Mouse (Mus musculus): Measurements from ENCODE around the gene Rpl18a. TPM values are rescaled to one million over a fixed set of nuclear protein-coding genes. Genes with fewer than 3 reads are reported as not detected.
"Not testable (repeated sequence)": the region's sequence is repeated elsewhere in the genome, so short reads cannot be mapped to it uniquely, and the experiment has no call there.

The Rpl18a gene
- polyA plus RNA-seq, 1 experiment from 2014 or later: 4,502 TPM

DNA sequence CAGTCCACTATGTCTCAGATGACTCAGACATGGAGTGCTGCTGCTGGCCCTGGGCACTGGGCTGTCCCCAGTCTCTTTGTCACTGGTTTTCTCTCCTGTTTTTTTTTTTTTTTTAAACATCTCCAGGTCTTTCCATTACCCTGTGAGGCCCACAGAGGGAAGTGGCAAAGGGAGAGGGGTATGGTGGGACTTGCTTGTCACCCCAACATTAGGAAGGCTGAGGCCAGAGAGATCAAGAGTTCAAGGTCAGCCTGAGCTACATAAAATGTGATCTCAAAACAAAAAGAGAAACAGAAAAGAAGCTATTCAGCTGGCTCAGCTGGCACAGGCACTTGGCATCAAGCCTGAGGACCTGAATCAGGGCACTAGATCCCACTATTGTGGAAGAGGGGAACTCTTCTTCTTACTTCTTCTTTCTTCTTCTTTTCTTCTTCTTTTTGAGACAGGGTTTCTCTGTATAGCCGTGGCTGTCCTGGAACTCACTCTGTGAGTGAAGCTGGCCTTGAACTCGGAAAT is 3.7 kb upstream of the Rpl18a start:
- no peak overlapping the region for H3K27ac ChIP-seq
- no peaks in the 10 kb centered on the region for H3K9me3 ChIP-seq
- no peak overlapping the region for H3K9ac ChIP-seq
- H3K4me1 ChIP-seq: peaks cover 19% of the 10 kb centered on the region
- 70% methylated on average over 2 of the region's 2 CpGs for WGBS
- no peak overlapping the region for H3K4me3 ChIP-seq
- no peaks in the 10 kb centered on the region for H3K27me3 ChIP-seq
- no peak for ATAC-seq (ENCODE audit: borderline replicate concordance, extremely low read depth, low FRiP score, low TSS enrichment)
- H3K36me3 ChIP-seq: peaks cover under 1% of the 10 kb centered on the region
- no peak overlapping the region for H3K4me2 ChIP-seq

DNA sequence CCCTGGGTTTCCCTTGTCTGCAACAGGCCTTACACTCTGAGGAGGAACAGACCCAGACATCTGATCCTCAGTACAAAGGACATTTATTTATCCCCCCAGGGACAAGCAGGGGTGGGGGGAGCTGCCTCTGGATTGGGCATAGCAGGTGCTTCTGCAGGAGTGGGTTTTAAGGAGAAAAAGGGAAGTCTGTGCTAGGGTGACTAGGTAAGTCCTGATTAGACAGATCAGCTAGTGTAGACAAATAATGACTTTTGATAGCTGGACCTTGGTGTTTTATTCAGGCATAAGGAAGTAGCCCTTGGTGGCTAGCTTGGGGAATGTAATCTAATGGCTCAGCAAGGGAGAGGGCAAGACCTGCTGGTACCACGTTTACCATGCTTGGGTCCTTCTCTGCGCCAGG is 2.0 kb upstream of the Rpl18a start:
- ATAC-seq (ENCODE audit: borderline replicate concordance, extremely low read depth, low FRiP score, low TSS enrichment): no peak
- no peak overlapping the region for H3K4me3 ChIP-seq
- H3K36me3 ChIP-seq: peaks cover 18% of the 10 kb centered on the region
- no peak overlapping the region for H3K4me2 ChIP-seq
- H3K4me1 ChIP-seq: peaks cover 16% of the 10 kb centered on the region
- H3K9ac ChIP-seq: no peak overlapping the region
- H3K27ac ChIP-seq: no peak overlapping the region
- 68% methylated on average over 2 of the region's 2 CpGs for WGBS
- no peaks in the 10 kb centered on the region for H3K9me3 ChIP-seq
- H3K27me3 ChIP-seq: peaks cover 2% of the 10 kb centered on the region; the same call in 1 of the 2 replicates

DNA sequence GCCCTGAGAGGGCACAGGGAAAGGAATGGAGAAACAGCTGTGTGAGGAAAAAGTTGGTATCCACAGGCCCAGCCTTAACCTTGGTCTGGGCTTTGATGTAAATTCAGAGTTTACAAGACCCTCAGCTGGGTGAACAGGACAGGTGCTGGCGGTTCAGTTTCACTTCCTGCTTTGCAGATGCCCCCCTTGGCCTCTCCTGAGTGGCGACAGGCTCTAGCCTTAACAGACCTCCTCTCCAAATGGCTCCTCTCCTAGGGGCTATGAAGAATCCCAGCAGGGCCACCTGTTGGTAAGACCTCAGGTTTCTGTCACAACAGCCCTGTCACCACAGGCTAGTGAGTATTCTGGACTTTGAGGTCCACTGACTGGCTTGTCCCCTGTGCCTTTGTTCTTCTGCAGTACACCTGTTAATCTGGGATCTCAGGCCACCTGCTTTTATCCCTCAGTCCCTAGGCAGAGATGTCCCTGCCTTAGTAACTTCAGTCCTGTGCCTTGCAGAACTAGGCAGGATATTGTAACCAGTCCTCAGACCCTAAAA is 1.5 kb upstream of the Rpl18a start:
- Histone ChIP-seq H3K27me3 (peaks cover 6% of the 10 kb centered on the region; the same call in 1 of the 2 replicates), H3K4me2 (peak overlapping the region; percentile 83; the same call in 1 of the 2 replicates), H3K36me3 (peaks cover 23% of the 10 kb centered on the region), H3K4me3 (no peak overlapping the region), H3K9me3 (no peaks in the 10 kb centered on the region), H3K27ac (no peak overlapping the region), H3K4me1 (peaks cover 16% of the 10 kb centered on the region), H3K9ac (peak overlapping the region; percentile 81; the same call in 1 of the 2 replicates)
- WGBS: 42% methylated on average over 2 of the region's 2 CpGs
- no peak for ATAC-seq (ENCODE audit: borderline replicate concordance, extremely low read depth, low FRiP score, low TSS enrichment)

DNA sequence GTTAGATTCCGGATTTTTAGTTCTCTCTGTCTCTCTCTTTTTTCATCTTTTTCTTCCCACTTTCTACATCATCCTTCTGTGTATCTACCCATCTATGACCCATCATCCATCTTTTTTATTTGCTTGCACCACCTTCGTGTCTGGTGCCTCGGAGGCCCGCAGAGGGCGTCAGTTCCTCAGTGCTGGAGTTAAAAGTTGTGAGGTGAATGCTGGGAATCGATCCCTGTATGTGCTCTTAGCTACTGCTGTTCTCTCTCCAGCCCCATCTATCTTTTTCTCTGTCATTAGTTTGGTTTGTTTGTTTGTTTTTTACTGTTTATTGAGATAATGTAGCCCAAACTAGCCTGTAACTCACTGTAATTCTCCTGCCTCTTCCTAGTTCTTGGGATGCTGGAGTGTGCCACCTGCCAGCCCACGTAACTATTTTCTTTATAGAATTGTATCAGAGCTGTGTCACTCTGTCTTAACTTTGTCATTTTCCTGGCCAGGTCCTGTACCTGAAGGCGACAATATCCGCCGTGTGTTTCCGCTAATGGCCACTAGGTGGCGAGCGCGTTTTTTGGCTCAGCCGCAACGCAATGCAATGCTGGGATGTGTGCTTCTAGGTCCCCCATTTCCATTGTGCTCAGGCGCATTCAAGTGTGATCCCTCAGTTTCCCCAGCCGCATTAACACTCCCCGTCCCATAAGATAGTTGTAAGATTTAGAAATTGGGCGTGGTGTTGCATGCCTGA is 635 bp upstream of the Rpl18a start:
- peak; percentile 28 for ATAC-seq (ENCODE audit: borderline replicate concordance, extremely low read depth, low FRiP score, low TSS enrichment)
- Histone ChIP-seq H3K36me3 (peaks cover 24% of the 10 kb centered on the region), H3K9ac (peak overlapping the region; percentile 81), H3K9me3 (no peaks in the 10 kb centered on the region), H3K27me3 (peaks cover 14% of the 10 kb centered on the region), H3K4me2 (peak overlapping the region; percentile 83), H3K27ac (peak overlapping the region; percentile 91), H3K4me3 (peak overlapping the region; percentile 68), H3K4me1 (peaks cover 16% of the 10 kb centered on the region)
- under 1% methylated on average over 20 of the region's 20 CpGs for WGBS

DNA sequence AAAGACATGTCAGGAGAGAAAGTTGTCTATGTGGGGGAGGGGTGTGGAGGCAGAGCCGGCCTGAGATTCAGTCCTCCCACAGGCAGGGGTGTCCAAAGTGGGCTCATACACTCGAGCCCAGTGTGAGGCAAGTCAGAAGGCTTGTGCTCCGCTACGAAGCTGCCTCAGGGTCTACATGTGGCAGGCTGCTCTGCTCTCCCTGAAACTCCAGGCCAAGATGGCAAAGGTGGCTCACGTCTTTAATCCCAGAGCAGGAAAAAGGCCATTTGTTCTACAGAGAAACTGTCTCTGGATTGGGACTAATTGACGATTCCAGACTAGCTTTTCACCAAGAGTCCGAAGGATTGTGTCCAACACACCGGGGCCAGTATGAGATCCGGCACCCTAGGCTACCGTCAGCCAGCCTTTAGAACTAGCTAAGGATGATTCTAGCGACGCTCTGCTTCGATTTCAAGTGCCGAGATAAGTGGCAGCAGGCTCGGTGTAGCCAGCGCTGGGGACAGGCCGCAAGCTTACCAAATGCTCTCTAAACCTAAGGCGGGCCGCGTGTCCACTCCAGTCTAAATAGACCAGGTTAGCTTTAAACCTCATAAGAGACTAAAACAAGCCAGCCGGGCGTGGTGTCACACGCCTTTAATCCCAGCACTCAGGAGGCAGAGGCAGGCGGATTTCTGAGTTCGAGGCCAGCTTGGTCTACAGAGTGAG is 744 bp downstream of the Rpl18a start:
- Histone ChIP-seq H3K4me3 (peak overlapping the region; percentile 68), H3K27ac (peak overlapping the region; percentile 58), H3K9me3 (no peaks in the 10 kb centered on the region), H3K4me1 (peaks cover 29% of the 10 kb centered on the region), H3K4me2 (peak overlapping the region; percentile 91), H3K27me3 (peaks cover 28% of the 10 kb centered on the region), H3K9ac (peak overlapping the region; percentile 86), H3K36me3 (peaks cover 24% of the 10 kb centered on the region)
- 3% methylated on average over 25 of the region's 25 CpGs for WGBS
- ATAC-seq (ENCODE audit: borderline replicate concordance, extremely low read depth, low FRiP score, low TSS enrichment): no peak

DNA sequence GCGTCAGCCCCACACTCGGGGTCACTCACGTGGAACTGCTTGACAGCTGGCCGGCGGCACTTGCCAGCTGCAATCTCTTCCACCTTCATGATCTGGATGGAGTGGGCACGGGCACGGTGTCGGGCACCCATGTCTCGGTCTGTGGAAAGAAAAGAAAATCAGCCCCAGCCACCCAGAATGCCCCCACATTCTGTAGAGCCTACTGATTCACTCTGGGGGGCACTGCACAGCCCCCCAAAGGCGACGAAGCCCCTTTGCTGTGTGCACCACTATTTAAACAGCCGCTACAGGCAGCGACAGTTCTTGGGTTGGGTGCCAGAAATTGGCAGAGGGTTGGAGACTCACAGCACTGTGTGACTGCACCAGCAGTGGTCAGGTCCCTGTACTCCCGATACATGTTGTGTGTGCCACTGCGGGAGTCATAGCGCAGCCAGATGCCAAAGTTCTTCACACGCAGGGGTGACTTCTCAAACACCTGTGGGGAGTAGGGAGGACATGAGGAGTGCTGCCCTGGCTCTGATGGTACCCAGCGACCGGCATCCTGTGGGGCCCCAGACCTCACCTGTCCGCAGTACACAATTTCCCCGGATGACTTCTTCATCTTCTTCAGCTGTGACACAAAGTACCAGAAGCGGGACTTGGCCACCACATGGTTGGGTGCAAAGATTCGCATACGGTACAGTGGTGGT is 1.5 kb downstream of the Rpl18a start:
- not testable (repeated sequence) for ATAC-seq (ENCODE audit: borderline replicate concordance, extremely low read depth, low FRiP score, low TSS enrichment); H3K27ac ChIP-seq; H3K9me3 ChIP-seq
- H3K36me3 ChIP-seq: peaks cover 24% of the 10 kb centered on the region
- peak overlapping the region; percentile 68 for H3K4me3 ChIP-seq
- 75% methylated on average over 24 of the region's 24 CpGs for WGBS
- H3K27me3 ChIP-seq: peaks cover 35% of the 10 kb centered on the region
- peak overlapping the region; percentile 86; the same call in 1 of the 2 replicates for H3K9ac ChIP-seq
- peaks cover 30% of the 10 kb centered on the region for H3K4me1 ChIP-seq
- peak overlapping the region; percentile 91 for H3K4me2 ChIP-seq

DNA sequence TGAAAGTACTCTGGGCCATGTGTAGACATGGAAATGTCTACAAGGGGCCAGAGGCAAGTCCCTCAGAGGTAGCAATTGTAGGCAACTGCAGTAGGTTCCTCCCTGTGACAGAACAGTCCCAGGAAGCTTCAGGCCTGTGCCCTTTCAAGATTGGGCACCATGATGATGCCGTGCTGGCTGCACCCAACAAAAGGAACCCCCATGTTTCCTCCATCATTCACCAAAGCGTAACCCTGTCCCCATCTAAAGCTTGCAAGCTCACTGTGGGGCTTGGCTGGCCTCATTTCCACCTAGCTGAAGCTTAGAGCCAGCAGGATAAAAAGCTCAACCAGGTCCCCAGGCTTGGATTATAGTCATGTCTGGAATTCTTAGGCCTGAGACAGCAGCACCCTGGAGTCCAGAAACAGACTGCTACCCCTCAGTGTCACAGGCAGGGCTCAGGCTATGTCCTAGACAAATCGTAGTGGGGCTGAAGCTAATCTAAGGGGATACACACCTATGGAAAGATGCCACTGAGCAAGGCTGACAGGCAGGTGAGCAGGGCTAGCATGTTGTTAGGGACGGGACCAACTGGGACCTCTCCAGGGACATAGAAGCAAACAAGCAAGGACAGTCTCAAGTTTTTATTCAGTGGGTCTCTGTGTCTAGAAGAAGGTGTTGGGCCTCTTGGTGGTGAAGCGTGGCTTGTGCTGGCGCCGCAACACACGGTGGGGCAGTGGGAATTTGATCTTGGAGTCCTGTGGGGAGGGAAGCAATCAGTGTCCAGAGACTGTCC is 2.3 kb downstream of the Rpl18a start:
- Histone ChIP-seq H3K4me1 (peaks cover 30% of the 10 kb centered on the region), H3K36me3 (peaks cover 24% of the 10 kb centered on the region), H3K27ac (no peak overlapping the region), H3K4me3 (no peak overlapping the region), H3K27me3 (peaks cover 42% of the 10 kb centered on the region), H3K4me2 (no peak overlapping the region), H3K9ac (no peak overlapping the region), H3K9me3 (no peaks in the 10 kb centered on the region)
- 86% methylated on average over 8 of the region's 8 CpGs for WGBS
- no peak for ATAC-seq (ENCODE audit: borderline replicate concordance, extremely low read depth, low FRiP score, low TSS enrichment)

DNA sequence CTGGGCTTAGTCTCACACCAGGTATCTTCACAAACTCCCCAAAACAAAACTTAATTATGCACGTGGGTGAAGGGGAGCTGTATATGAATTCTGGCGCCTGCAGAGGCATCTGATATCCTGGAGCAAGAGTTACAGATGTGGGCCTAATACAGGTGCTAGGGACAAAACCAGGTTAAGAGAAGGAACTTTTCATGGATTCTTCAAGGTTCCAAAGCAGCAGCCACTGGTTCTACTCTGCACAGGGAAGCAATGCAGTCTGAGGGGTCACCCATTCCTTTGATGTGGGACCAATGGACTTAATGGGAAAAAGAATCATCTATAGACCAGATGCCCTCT is 2.9 kb downstream of the Rpl18a start:
- 64% methylated on average over 2 of the region's 2 CpGs for WGBS
- Histone ChIP-seq H3K27ac (no peak overlapping the region), H3K27me3 (peaks cover 42% of the 10 kb centered on the region), H3K4me1 (peaks cover 30% of the 10 kb centered on the region), H3K9ac (no peak overlapping the region), H3K9me3 (no peaks in the 10 kb centered on the region), H3K4me3 (no peak overlapping the region), H3K36me3 (peaks cover 24% of the 10 kb centered on the region), H3K4me2 (no peak overlapping the region)
- ATAC-seq (ENCODE audit: borderline replicate concordance, extremely low read depth, low FRiP score, low TSS enrichment): no peak

DNA sequence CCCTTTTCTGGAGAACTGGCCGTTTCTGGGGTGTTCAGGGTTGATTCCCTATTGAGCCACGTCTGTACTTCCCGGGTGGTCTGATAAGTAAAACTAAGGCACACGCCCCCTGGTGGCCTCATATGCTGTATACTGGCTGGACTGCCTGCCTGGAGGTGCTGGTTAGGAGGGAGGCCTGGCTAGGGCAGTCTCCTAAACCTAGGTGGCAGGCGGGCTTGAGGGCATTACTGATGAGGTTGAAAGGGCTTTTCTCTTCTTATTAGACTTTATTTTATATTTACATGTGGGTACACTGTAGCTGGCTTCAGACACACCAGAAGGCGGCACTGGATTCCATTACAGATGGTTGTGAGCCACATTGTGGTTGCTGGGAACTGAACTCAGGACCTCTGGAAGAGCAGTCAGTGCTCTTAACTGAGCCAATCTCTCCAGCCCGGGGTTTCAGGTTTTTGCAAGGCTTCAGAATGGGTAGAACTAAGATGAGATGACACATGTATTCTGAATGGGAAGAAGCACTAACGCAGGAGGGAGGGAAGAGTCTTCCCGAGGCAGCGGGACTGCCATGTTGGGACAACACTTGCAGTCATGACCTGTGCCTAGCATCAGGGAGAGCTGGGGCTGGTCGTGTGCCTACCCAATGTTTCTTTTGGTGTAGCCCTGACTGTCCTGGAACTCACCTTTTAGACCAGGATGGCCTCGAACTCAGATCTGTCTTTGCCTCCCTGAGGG is 3.4 kb downstream of the Rpl18a start:
- peak; percentile 41; the same call in 1 of the 2 replicates for ATAC-seq (ENCODE audit: borderline replicate concordance, extremely low read depth, low FRiP score, low TSS enrichment)
- Histone ChIP-seq H3K4me1 (peaks cover 30% of the 10 kb centered on the region), H3K4me2 (no peak overlapping the region), H3K9me3 (no peaks in the 10 kb centered on the region), H3K4me3 (no peak overlapping the region), H3K9ac (no peak overlapping the region), H3K36me3 (peaks cover 24% of the 10 kb centered on the region), H3K27me3 (peaks cover 42% of the 10 kb centered on the region), H3K27ac (no peak overlapping the region)
- WGBS: 31% methylated on average over 12 of the region's 12 CpGs

DNA sequence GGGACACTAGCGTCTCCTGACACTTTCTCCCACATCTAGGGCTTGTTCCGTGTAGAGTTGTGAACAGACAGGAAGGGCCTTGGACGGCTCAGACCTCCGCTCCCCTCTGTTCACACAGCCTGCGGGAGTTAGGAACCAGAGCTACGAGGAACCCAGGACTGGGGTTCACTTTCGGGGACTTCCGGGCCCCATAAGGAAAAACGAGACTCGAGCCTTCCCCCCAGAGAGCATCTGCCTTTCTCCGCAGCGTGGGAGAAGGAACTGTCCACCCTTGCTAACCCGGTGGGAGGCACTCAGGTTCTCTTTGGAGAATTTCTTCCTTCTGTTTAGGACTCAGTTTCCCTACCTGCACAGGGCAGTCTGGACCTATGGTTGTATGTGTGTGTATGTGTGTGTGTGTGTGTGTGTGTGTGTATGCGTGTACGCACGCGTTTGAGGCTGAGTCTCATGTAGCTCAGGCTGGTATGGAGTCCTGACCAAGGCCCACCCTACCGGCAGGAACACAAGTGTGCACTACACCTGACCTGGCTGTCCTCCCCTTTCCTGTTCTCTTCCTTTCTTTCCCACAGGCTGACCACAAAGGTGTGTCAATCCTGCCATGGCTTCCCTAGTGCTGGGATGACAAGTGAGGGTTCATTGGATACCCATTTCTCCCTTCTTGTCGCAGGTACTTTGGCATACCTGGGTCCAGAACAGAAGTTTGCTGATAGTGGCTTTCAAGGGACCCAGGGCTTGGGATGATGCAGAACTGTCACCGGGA is 4.1 kb downstream of the Rpl18a start:
- 28% methylated on average over 20 of the region's 20 CpGs for WGBS
- H3K36me3 ChIP-seq: peaks cover 24% of the 10 kb centered on the region
- ATAC-seq (ENCODE audit: borderline replicate concordance, extremely low read depth, low FRiP score, low TSS enrichment): no peak
- peaks cover 42% of the 10 kb centered on the region for H3K27me3 ChIP-seq
- peak overlapping the region; percentile 39 for H3K4me2 ChIP-seq
- no peak overlapping the region for H3K9ac ChIP-seq
- peak overlapping the region; percentile 23 for H3K4me3 ChIP-seq
- H3K27ac ChIP-seq: no peak overlapping the region
- H3K4me1 ChIP-seq: peaks cover 26% of the 10 kb centered on the region
- no peaks in the 10 kb centered on the region for H3K9me3 ChIP-seq

Measured in lung, embryonic 15.5 days (tissue).